In genomic region chr4:45108456-45109110, GRCm38 (mm10) we compare ENCODE assay signal across 8 mouse cellular contexts. TPM values are rescaled to one million over a fixed set of nuclear protein-coding genes. Genes with fewer than 3 reads are reported as not detected.
DNase-seq lines count a peak whose midpoint lies in the region; ATAC-seq and TF ChIP-seq lines count a peak whose summit lies in the region.

No protein-coding gene starts in this region.

- ATAC-seq in forebrain, embryonic 16.5 days = no peak
- no peak for ATAC-seq in midbrain, embryonic 12.5 days (ENCODE audit: low FRiP score, low read depth)
- no peak for ATAC-seq in midbrain, postnatal 0 days (ENCODE audit: low FRiP score)
- ATAC-seq in hindbrain, embryonic 16.5 days = no peak

- no peak for DNase-seq in forebrain, embryonic 10.5 days (ENCODE audit: extremely low spot score, low spot score)
- no peak for DNase-seq in midbrain, postnatal 0 days (ENCODE audit: low spot score)
- DNase-seq in splenic B cell, adult 2 months (ENCODE audit: low read depth, low spot score) = peak; percentile 33
- DNase-seq in urinary bladder, postnatal 4 days (ENCODE audit: low spot score in 2 of 2) = no peak
- DNase-seq in yolk sac, embryonic 10.5 days (ENCODE audit: low spot score) = no peak

- no peaks in the 10 kb centered on the region for H3K9me3 ChIP-seq in forebrain, embryonic 10.5 days
- H3K9me3 ChIP-seq in forebrain, embryonic 16.5 days (ENCODE audit: control insufficient read depth, low read length) = no peaks in the 10 kb centered on the region
- H3K9me3 ChIP-seq in midbrain, embryonic 12.5 days = no peaks in the 10 kb centered on the region
- H3K9me3 ChIP-seq in midbrain, postnatal 0 days (ENCODE audit: low read length) = no peaks in the 10 kb centered on the region
- H3K9me3 ChIP-seq in hindbrain, embryonic 16.5 days (ENCODE audit: control insufficient read depth, low read length) = no peaks in the 10 kb centered on the region

- peak overlapping the region; percentile 99 for H3K4me3 ChIP-seq in forebrain, embryonic 10.5 days
- no peak overlapping the region for H3K4me3 ChIP-seq in forebrain, embryonic 16.5 days (replicated peaks; ENCODE audit: low read length)
- H3K4me3 ChIP-seq in midbrain, embryonic 12.5 days = 0 out of 2 replicates have a peak overlapping the region, but pooled peaks have one; percentile 97
- no peak overlapping the region for H3K4me3 ChIP-seq in midbrain, postnatal 0 days (ENCODE audit: low read depth, low read length)
- H3K4me3 ChIP-seq in hindbrain, embryonic 16.5 days (ENCODE audit: low read length) = no peak overlapping the region

- H3K9ac ChIP-seq in forebrain, embryonic 16.5 days (replicated peaks; ENCODE audit: low read depth, low read length) = no peak overlapping the region
- H3K9ac ChIP-seq in midbrain, embryonic 12.5 days (replicated peaks) = no peak overlapping the region
- H3K9ac ChIP-seq in midbrain, postnatal 0 days (replicated peaks; ENCODE audit: low read length, poor library complexity, severe bottlenecking) = no peak overlapping the region
- H3K9ac ChIP-seq in hindbrain, embryonic 16.5 days (ENCODE audit: low read depth, low read length) = no peak overlapping the region

- no peak for TF ChIP-seq CTCF in midbrain, postnatal 0 days (IDR thresholded peaks at IDR 0.05)

- peaks cover 27% of the 10 kb centered on the region for H3K36me3 ChIP-seq in forebrain, embryonic 10.5 days (replicated peaks)
- H3K36me3 ChIP-seq in forebrain, embryonic 16.5 days (ENCODE audit: control insufficient read depth, insufficient read depth) = no peaks in the 10 kb centered on the region; the same call in 1 of the 2 replicates
- H3K36me3 ChIP-seq in midbrain, embryonic 12.5 days = peaks cover 18% of the 10 kb centered on the region
- H3K36me3 ChIP-seq in midbrain, postnatal 0 days (ENCODE audit: insufficient read depth, low read length) = no peaks in the 10 kb centered on the region; the same call in 1 of the 2 replicates
- 0 out of 2 replicates have a peak, but pooled peaks cover 8% of the 10 kb centered on the region for H3K36me3 ChIP-seq in hindbrain, embryonic 16.5 days (ENCODE audit: control insufficient read depth, insufficient read depth, low read length)
- H3K36me3 ChIP-seq in splenic B cell, adult 2 months (ENCODE audit: control insufficient read depth, insufficient read depth, low read length, poor library complexity, severe bottlenecking) = no peaks in the 10 kb centered on the region

- H3K27me3 ChIP-seq in forebrain, embryonic 10.5 days (ENCODE audit: poor library complexity, severe bottlenecking) = no peaks in the 10 kb centered on the region
- H3K27me3 ChIP-seq in forebrain, embryonic 16.5 days (replicated peaks; ENCODE audit: control insufficient read depth, insufficient read depth, low read length) = 0 out of 2 replicates have a peak, but pooled peaks cover 3% of the 10 kb centered on the region
- no peaks in the 10 kb centered on the region for H3K27me3 ChIP-seq in midbrain, embryonic 12.5 days
- H3K27me3 ChIP-seq in midbrain, postnatal 0 days (ENCODE audit: insufficient read depth, low read length) = no peaks in the 10 kb centered on the region
- H3K27me3 ChIP-seq in hindbrain, embryonic 16.5 days (replicated peaks; ENCODE audit: control insufficient read depth, insufficient read depth, low read length) = peaks cover 3% of the 10 kb centered on the region; the same call in 1 of the 2 replicates
- no peaks in the 10 kb centered on the region for H3K27me3 ChIP-seq in splenic B cell, adult 2 months (ENCODE audit: control insufficient read depth, insufficient read depth, low read length, poor library complexity, severe bottlenecking)

- H3K27ac ChIP-seq in forebrain, embryonic 10.5 days = peak overlapping the region; percentile 89; the same call in 1 of the 2 replicates
- H3K27ac ChIP-seq in forebrain, embryonic 16.5 days (ENCODE audit: low read length) = no peak overlapping the region
- no peak overlapping the region for H3K27ac ChIP-seq in midbrain, embryonic 12.5 days (replicated peaks)
- no peak overlapping the region for H3K27ac ChIP-seq in midbrain, postnatal 0 days (ENCODE audit: low read depth, low read length)
- no peak overlapping the region for H3K27ac ChIP-seq in hindbrain, embryonic 16.5 days (ENCODE audit: low read depth, low read length)

- WGBS in forebrain, embryonic 10.5 days = 70% methylated on average over 8 of the region's 8 CpGs
- 65% methylated on average over 8 of the region's 8 CpGs for WGBS in forebrain, embryonic 16.5 days
- WGBS in midbrain, embryonic 12.5 days = 70% methylated on average over 8 of the region's 8 CpGs
- WGBS in midbrain, postnatal 0 days = 76% methylated on average over 8 of the region's 8 CpGs
- WGBS in hindbrain, embryonic 16.5 days = 67% methylated on average over 8 of the region's 8 CpGs

- no peak overlapping the region for H3K4me2 ChIP-seq in forebrain, embryonic 16.5 days (ENCODE audit: low read length)
- peak overlapping the region; percentile 84; the same call in 1 of the 2 replicates for H3K4me2 ChIP-seq in midbrain, embryonic 12.5 days (replicated peaks)
- H3K4me2 ChIP-seq in midbrain, postnatal 0 days (ENCODE audit: low read depth, low read length, poor library complexity, severe bottlenecking) = no peak overlapping the region
- H3K4me2 ChIP-seq in hindbrain, embryonic 16.5 days (ENCODE audit: low read length) = peak overlapping the region; percentile 15; the same call in 1 of the 2 replicates

- H3K4me1 ChIP-seq in forebrain, embryonic 10.5 days = peaks cover 19% of the 10 kb centered on the region
- H3K4me1 ChIP-seq in forebrain, embryonic 16.5 days (replicated peaks; ENCODE audit: control insufficient read depth, insufficient read depth, low read length) = peaks cover 10% of the 10 kb centered on the region
- H3K4me1 ChIP-seq in midbrain, embryonic 12.5 days = peaks cover 8% of the 10 kb centered on the region
- no peaks in the 10 kb centered on the region for H3K4me1 ChIP-seq in midbrain, postnatal 0 days (ENCODE audit: insufficient read depth, low read length)
- peaks cover 10% of the 10 kb centered on the region for H3K4me1 ChIP-seq in hindbrain, embryonic 16.5 days (ENCODE audit: control insufficient read depth, insufficient read depth, low read depth, low read length)

RNA-seq across cellular contexts. Expression of gene Tomm5, which starts 0.7 kb away (rescaled TPM):
- 234 and 236 TPM in 2 replicates for polyA plus RNA-seq in forebrain, embryonic 10.5 days (2016; fragmentation: Nextera tagmentation; extraction: Ambion mirVana)
- polyA plus RNA-seq in forebrain, embryonic 16.5 days (2015; fragmentation: Nextera tagmentation; extraction: Ambion mirVana) = 131 and 139 TPM in 2 replicates
- polyA plus RNA-seq in midbrain, embryonic 12.5 days (2016; fragmentation: Nextera tagmentation; extraction: Ambion mirVana) = 148 TPM in 2 replicates
- 109 and 128 TPM in 2 replicates for total RNA-seq in midbrain, postnatal 0 days (2014; rRNA removed)
- 194 and 204 TPM in 2 replicates for polyA plus RNA-seq in midbrain, postnatal 0 days (2015; fragmentation: Nextera tagmentation; extraction: Ambion mirVana)
- polyA plus RNA-seq in hindbrain, embryonic 16.5 days (2015; fragmentation: Nextera tagmentation; extraction: Ambion mirVana) = 154 and 185 TPM in 2 replicates

RNA-seq across cellular contexts. Expression of gene Fbxo10, which starts 24.2 kb away (rescaled TPM):
- 17.8 and 18.0 TPM in 2 replicates for polyA plus RNA-seq in forebrain, embryonic 10.5 days (2016; fragmentation: Nextera tagmentation; extraction: Ambion mirVana)
- 27.3 and 28.1 TPM in 2 replicates for polyA plus RNA-seq in forebrain, embryonic 16.5 days (2015; fragmentation: Nextera tagmentation; extraction: Ambion mirVana)
- 13.8 and 14.5 TPM in 2 replicates for polyA plus RNA-seq in midbrain, embryonic 12.5 days (2016; fragmentation: Nextera tagmentation; extraction: Ambion mirVana)
- 22.1 and 24.6 TPM in 2 replicates for total RNA-seq in midbrain, postnatal 0 days (2014; rRNA removed)
- polyA plus RNA-seq in midbrain, postnatal 0 days (2015; fragmentation: Nextera tagmentation; extraction: Ambion mirVana) = 13.7 and 14.6 TPM in 2 replicates
- 18.7 and 22.1 TPM in 2 replicates for polyA plus RNA-seq in hindbrain, embryonic 16.5 days (2015; fragmentation: Nextera tagmentation; extraction: Ambion mirVana)

Comparison
In these comparisons a context has a peak if more than half of its experiments do, and no peak if none do; other contexts are left out.
1. H3K4me3 ChIP-seq: peak in forebrain, embryonic 10.5 days (single experiment) and midbrain, embryonic 12.5 days (single experiment); none in forebrain, embryonic 16.5 days (single experiment), midbrain, postnatal 0 days (single experiment) and hindbrain, embryonic 16.5 days (single experiment).
2. H3K4me2 ChIP-seq: peak in midbrain, embryonic 12.5 days (single experiment) and hindbrain, embryonic 16.5 days (single experiment); none in forebrain, embryonic 16.5 days (single experiment) and midbrain, postnatal 0 days (single experiment).